Mouse (Mus musculus) left cerebral cortex, postnatal 25 days (tissue): ENCODE data around the gene Ahr. TPM values are rescaled to one million over a fixed set of nuclear protein-coding genes. Genes with fewer than 3 reads are reported as not detected.

Source experiments
- DNase-seq, 2 experiments: peaks; one replicate each; pipeline ENCODE4 v3.0.0; 2022; ENCODE audit warnings: low spot score in 2 of 2, mixed read lengths in 1 of 2
- intact Hi-C: fragments of 180-260 bp; cut with DNase I; formaldehyde crosslinking; loops from one replicate; pipeline ENCODE4 v1.15.1; 2025
- total RNA-seq, 2 experiments: library from RNA; stranded (reverse); gene quantifications; 2 replicates each; pipeline ENCODE4 v1.2.3; 2021

Gene Ahr
- total RNA-seq, result 1 to 10 TPM; 9.4 to 9.5 TPM

DNA sequence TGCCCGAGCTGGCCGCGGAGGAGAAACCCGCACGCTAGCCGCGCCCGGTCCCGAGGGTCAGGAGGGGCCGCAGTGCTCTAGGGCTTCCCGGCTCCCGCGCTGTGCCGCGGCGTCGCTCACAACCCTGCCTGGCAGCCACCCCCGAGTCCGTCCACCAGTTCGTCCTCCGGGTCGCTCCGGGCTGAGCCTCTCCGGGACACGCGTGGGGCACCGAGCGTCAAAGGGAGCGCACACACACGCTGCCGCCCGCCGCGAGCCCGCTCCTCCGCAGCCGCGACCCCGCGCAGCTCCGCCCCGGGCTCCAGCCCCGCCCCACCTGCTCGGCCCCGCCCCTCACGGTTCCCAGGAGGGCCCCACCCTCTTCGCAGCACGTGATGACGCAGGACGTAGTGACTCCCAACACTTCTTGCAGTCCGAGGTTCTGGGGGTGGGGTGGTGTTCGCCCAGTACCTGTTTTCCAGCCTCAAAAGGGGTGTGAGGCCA lies at the start of gene Ahr:
Gene Ahr, minus strand, starts transcription at position 285 of the 483 bp plus-strand sequence.
- DNase-seq, result peak; percentile 83 to 91
- intact Hi-C loops, result loop anchor here (2.0 to 10.0 kb wide), 2 partner anchors 140 to 226 kb away; no protein-coding TSS in a partner anchor

GRCm38 (mm10) chr12:35578826-35579225 lies 44.0 kb upstream of the Ahr start:
- intact Hi-C loops, result no loop called here

GRCm38 (mm10) chr12:35576107-35576506 lies 41.3 kb upstream of the Ahr start:
- no peak for DNase-seq
- intact Hi-C loops, result no loop called here

More at GRCm38 (mm10) chr12:35578826-35579225, 44.0 kb upstream of the Ahr start:
- DNase-seq, result peak; percentile 1 to 12

GRCm38 (mm10) chr12:35573713-35574112 lies 38.9 kb upstream of the Ahr start:
- no peak for DNase-seq
- intact Hi-C loops, result no loop called here

DNA sequence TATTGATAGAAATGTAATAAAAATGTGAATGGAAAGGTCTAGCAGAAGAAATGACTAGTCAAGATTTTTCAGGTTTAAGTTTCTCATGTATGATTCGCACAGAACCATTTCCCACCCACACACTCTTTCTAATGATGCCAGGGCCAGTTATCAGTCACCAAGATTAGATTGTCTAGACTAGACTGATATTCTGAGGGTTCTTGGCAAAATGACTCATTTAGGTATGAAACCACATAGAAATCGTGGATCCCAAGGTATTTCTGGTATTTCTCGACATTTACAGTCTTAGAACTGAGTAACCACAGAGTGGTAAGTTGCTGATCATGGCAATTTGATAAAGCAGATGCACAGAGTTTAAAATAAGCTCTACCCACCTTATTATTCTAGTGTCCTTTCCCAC lies 28.0 kb upstream of the Ahr start:
- no peak for DNase-seq
- intact Hi-C loops, result no loop called here

GRCm38 (mm10) chr12:35558868-35559267 lies 24.0 kb upstream of the Ahr start:
- intact Hi-C loops, result no loop called here
- no peak for DNase-seq

DNA sequence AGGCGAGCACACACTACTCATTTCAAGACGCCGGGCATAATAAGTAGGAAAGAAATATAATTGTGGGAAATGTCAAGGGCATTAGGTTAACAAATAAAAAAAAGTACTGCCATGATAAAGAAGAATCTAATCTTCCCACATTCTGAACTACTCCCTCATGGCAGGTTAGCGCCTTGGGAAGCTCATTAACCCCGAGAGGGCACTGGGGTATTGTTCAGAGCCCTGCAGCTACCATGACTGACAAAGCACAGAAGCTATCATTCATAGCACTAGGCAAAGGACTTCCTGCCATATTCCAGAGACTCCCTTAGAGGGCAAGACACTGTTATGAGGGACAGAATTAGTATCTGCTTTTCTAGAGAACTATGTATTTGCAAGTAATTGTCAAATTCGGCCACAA lies 21.1 kb upstream of the Ahr start:
- no peak for DNase-seq
- intact Hi-C loops, result no loop called here

DNA sequence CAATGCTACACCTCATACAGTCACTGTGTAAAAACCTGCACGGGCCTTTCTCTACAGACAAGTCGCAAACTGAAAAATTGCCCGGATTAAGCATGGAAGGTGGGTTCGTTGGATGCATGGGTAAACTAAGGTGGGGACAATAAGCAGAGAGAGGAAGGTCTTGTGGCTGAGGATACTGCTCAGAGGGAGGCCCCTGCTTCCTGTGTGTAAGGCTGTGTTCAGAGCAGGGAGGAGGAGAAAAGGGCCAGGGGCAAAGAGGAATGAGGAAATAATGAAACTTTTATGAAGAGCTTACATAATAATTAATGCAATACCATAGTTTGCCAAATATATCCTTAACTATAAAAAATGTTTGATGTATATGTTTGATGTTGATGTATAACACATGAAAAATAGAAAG lies 19.5 kb upstream of the Ahr start:
- no peak for DNase-seq
- intact Hi-C loops, result no loop called here

GRCm38 (mm10) chr12:35553174-35553573 lies 18.3 kb upstream of the Ahr start:
- intact Hi-C loops, result no loop called here
- DNase-seq, result no peak

- intact Hi-C loops, result no loop called here
- DNase-seq, result no peak
Measured at GRCm38 (mm10) chr12:35550299-35550698, 15.5 kb upstream of the Ahr start.

DNA sequence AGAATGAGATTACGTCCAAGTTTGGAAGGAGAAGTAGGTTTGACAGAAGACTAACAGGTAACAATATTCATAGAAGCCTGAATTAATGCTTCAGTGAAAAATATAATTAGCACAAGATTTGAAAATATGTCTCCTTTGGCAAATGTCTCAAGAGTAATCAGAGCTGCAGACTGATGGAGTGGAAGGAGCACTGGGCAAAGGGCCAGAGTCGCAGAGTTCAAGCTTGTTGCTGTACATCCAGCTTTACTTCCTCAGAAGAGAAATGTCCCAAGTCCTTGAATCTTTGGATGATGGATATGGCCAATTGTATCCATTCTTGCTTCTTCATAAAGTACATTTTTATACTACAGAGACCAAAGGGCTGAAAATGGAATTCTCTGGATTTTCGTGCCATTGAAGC lies 8.0 kb upstream of the Ahr start:
- no peak for DNase-seq
- intact Hi-C loops, result no loop called here

DNA sequence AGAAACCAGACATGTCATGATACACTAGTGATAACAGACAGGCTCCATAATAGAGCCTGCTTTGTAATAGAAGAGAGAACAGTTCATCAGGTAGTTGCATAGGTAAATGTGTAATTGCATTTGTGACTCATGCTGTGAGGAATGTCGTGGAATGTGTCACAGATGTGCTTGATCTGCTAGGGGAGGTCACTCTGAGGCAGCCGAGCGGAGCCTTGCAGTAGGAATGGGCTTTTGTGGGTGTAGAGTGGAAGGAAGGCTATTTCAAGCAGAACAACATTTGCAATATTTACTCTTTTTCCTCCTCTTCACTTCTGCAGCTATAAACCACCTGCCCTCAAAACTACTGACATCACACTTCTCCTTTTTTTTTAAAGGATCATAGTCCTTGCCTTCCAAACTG lies 4.0 kb upstream of the Ahr start:
- DNase-seq, result no peak
- intact Hi-C loops, result loop anchor here (10.0 kb wide), 1 partner anchor 136 kb away; no protein-coding TSS in a partner anchor

- DNase-seq, result peak; percentile 40 to 42
- intact Hi-C loops, result loop anchor here (2.0 to 10.0 kb wide), 2 partner anchors 141 to 225 kb away; no protein-coding TSS in a partner anchor
Measured at GRCm38 (mm10) chr12:35534114-35534753, 604 bp downstream of the Ahr start.

DNA sequence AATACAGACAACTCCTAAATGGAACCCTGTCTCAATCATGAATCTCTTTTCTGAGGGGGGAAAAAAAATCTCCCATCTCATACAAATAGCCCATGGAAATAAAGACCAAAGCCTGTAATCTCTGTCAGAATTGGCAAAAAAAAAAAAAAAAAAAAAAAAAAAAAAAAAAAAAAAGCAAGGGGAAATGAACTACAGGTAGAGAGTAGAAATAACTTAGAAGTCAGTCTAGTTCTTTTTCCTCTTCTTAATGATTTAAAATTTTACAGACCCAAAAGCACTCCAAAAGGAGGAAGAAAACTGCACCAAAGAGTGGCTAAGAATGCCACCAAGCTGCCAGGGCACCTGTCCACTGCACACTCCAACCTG lies 1.1 kb downstream of the Ahr start:
- no peak for DNase-seq
- intact Hi-C loops, result loop anchor here (2.0 to 10.0 kb wide), 3 partner anchors 141 to 297 kb away; no protein-coding TSS in a partner anchor

DNA sequence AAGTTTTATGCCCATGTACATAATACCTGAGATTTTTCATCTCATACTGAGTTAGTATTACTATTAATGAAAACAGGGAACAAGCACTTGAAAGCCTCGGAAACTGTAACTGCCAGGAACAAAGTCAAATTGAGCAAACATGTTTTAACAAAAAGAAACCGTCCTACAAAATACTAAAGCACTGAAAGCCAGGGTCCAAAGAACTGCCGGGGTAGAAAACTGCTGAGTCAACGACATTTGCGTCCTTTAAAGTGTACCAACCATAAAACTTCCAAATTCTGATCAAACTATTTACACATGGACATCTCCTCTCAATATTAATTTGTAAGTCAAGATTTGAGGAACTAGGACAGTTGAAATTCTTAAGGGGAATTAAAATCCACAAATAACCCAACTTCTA lies 1.7 kb downstream of the Ahr start:
- DNase-seq, result no peak
- intact Hi-C loops, result loop anchor here (2.0 to 10.0 kb wide), 2 partner anchors 142 to 298 kb away; no protein-coding TSS in a partner anchor

DNA sequence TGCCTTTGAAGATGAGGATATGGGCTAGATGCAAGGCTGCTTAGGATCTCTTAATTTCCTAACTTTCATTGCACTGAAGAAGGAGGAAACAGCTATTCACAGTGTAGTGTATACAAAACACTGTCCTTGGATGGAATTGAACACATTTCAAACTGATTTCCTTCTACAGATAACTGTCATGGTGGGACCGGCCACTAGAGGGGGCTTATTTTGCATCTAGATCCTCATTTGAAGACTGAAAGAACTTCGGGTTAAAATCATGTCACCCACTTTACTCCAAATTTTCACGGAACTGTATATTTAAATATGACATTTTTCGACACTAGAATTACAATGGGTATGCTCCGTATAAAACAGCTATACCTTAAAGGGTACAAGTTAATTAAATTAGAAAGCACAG lies 2.7 kb downstream of the Ahr start:
- peak; percentile 76 to 82 for DNase-seq
- intact Hi-C loops, result loop anchor here (2.0 to 10.0 kb wide), 2 partner anchors 143 to 299 kb away; no protein-coding TSS in a partner anchor

DNA sequence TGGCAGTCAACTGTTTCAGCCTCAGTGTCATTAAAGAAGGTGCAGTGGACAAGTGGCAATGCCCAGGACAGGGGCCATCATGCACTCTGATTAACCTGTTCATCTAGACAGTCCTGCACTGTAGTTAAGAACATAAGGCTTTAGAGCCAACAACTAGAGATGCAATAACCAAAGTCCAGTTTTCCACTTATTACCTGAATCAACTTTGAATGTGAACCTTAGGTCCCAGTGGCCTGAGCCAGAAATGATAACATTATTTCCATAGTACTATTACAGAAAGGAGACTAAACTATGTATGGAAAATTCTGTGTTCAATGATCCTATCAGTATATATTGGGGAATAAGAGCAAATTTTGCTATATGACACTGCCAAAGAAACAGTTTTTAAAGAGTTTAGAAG lies 4.3 kb downstream of the Ahr start:
- intact Hi-C loops, result loop anchor here (10.0 kb wide), 1 partner anchor 144 kb away; no protein-coding TSS in a partner anchor

GRCm38 (mm10) chr12:35527429-35527828 lies 7.4 kb downstream of the Ahr start:
- intact Hi-C loops, result no loop called here
- DNase-seq, result no peak

More for the DNA sequence above, 4.3 kb downstream of the Ahr start:
- no peak for DNase-seq

DNA sequence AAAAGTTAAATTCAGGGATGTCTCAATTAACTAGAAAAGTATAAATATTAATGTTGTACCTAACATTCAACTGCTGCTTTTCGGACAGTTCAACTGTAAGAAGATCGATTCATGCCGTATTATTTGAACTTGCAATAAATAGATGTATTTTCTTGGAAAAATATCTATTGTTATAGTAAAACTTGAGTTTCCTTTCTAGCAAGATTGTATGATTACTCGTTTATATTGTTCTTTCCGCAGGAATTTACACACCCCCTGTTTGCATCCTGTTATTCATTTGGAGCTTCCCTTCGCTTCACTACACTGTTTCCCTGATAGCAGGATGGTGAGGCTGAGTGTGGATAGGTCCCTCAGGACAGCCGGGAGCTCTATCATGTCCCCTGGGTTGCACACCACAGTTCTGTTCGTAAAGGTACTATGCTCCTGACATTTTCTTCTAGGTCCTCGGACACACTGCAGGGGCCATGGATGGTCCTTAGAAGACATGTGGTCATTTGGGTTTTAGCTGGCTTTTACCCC lies 12.2 kb downstream of the Ahr start:
- DNase-seq, result no peak
- intact Hi-C loops, result no loop called here

- intact Hi-C loops, result no loop called here
- DNase-seq, result no peak
Measured at GRCm38 (mm10) chr12:35515621-35516020, 19.2 kb downstream of the Ahr start.

DNA sequence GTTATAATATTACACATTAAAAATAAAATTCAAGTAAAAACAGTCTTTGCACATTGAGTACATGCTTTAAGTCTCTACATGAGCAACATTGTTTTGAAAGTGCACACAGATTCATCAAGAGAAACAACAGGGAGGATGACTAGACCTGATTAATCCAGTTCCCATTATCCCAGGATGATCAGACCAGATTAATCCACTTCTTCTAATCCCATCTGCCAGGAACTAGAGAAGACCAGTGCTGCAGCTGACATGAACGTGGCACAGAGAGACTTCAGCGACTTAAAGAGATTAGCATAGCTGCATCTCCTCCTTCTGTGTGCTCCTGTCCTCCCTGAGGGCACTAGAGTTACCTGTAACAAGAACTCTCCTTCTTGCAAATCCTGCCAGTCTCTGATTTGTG lies 20.2 kb downstream of the Ahr start:
- DNase-seq, result no peak
- intact Hi-C loops, result no loop called here
